Comparison of ENCODE assay signal across 18 mouse cellular contexts in genomic region chr3:157921376-157921775, GRCm38 (mm10). TPM values are rescaled to one million over a fixed set of nuclear protein-coding genes. Genes with fewer than 3 reads are reported as not detected.
"Had no signal": no experiment of that assay in that cellular context is flagged by ENCODE, and none has a peak within 500 bp of the region (broad histone marks: within the 10 kb centered on the region; RNA-seq: fewer than 3 reads in every experiment).

No protein-coding gene starts in this region.

- H3K4me2 ChIP-seq: kidney, embryonic 15.5 days; limb, embryonic 13.5 days; lung, embryonic 14.5 days; midbrain, embryonic 12.5 days; midbrain, embryonic 15.5 days; neural tube, embryonic 13.5 days had no signal

- H3K36me3 ChIP-seq: limb, embryonic 13.5 days; midbrain, embryonic 12.5 days; midbrain, embryonic 15.5 days; neural tube, embryonic 13.5 days had no signal

- DNase-seq: kidney, adult 8-10 months; kidney, postnatal 10 days; kidney, postnatal 4 days; liver; liver, postnatal 0 days; lung, embryonic 14.5 days; retina, postnatal 1 day; thymus, adult 18-20 months; thymus, postnatal 36 days had no signal

- H3K4me3 ChIP-seq: kidney, embryonic 15.5 days; limb, embryonic 10.5 days; limb, embryonic 13.5 days; midbrain, embryonic 12.5 days; midbrain, embryonic 15.5 days; neural tube, embryonic 13.5 days had no signal

- H3K27me3 ChIP-seq: limb, embryonic 13.5 days; midbrain, embryonic 15.5 days; neural tube, embryonic 13.5 days had no signal

- H3K27ac ChIP-seq: kidney, embryonic 15.5 days; limb, embryonic 10.5 days; limb, embryonic 13.5 days; liver, embryonic 14.5 days; macrophage; midbrain, embryonic 12.5 days; midbrain, embryonic 15.5 days; neural tube, embryonic 13.5 days had no signal

- H3K9me3 ChIP-seq: kidney, embryonic 15.5 days; limb, embryonic 10.5 days; limb, embryonic 13.5 days; midbrain, embryonic 12.5 days; midbrain, embryonic 15.5 days; neural tube, embryonic 13.5 days had no signal

- H3K9ac ChIP-seq: kidney, embryonic 15.5 days; limb, embryonic 13.5 days; liver, embryonic 14.5 days; liver, postnatal 0 days; lung, embryonic 14.5 days; midbrain, embryonic 12.5 days; midbrain, embryonic 15.5 days; neural tube, embryonic 13.5 days had no signal

RNA-seq across cellular contexts. Expression of gene Cth, which starts 3.5 kb away (rescaled TPM):
- total RNA-seq: neutrophil, adult 5-6 weeks had no signal
- polyA plus RNA-seq: macrophage had no signal
